Mouse (Mus musculus): Measurements from ENCODE around the gene Tfcp2l1. TPM values are rescaled to one million over a fixed set of nuclear protein-coding genes. Genes with fewer than 3 reads are reported as not detected.

The Tfcp2l1 gene
- total RNA-seq, 1 experiment from 2014 or later = 1.1 TPM

GRCm38 (mm10) chr1:118727075-118727474, 99.3 kb downstream of the Tfcp2l1 start:
- peak; percentile 98 for ATAC-seq (replicated peaks; ENCODE audit: low read depth, poor library complexity, severe bottlenecking)

GRCm38 (mm10) chr1:118728796-118729195, 101.1 kb downstream of the Tfcp2l1 start:
- no peak for ATAC-seq (replicated peaks; ENCODE audit: low read depth, poor library complexity, severe bottlenecking)

Other genes starting within 250 kb of the Tfcp2l1 start
- gene Clasp1, start 238.9 kb upstream of the Tfcp2l1 start, total RNA-seq (2017) = 49.1 and 70.8 TPM in 2 replicates

All from common myeloid progenitor, adult 5-6 weeks (primary cell).